Mouse (Mus musculus): ENCODE data around the gene Arhgef3.

Arhgef3 gene

DNA sequence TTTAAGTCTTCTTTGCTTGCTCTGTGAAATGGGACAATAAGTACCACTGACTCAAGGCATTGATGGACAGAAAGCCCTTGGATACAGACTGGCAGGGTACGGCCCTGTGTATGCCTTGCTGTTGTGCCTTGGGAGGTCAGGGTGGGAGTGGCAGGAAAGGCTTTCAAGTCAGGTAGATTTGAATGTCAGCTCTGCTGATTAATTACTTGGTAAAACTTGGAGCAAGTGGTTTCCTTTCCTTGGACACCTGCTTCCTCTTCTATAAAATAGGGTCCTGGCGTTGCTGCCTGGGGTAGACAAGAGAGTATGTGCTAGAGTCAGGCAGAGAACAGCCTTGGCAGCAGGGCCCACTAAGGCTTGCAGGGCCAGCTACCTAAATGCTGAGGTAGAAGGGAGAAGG lies 233.4 kb downstream of the Arhgef3 start:
- DNase-seq (ENCODE audit: low read depth), result peak; percentile 51

DNA sequence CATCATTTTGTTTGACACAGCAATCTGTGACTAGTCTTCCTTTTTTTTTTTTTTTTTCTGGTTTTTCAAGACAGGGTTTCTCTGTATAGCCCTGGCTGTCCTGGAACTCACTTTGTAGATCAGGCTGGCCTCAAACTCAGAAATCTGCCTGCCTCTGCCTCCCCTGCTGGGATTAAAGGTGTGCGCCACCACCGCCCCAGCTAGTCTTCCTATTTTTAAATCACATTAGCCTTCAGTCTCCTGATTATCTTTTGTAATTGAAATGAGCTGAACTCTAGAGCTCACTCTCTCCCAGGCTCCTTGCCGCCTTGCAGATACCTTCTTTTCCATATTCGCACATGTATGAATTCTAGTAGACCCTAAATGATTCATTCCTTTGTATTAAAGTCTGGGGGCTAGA lies 234.0 kb downstream of the Arhgef3 start:
- DNase-seq (ENCODE audit: low read depth), result no peak

- DNase-seq (ENCODE audit: low read depth), result no peak
These were observed 234.4 kb downstream of the Arhgef3 start for GRCm38 (mm10) chr14:27349120-27349519.

- DNase-seq (ENCODE audit: low read depth), result no peak
These were observed 235.4 kb downstream of the Arhgef3 start for GRCm38 (mm10) chr14:27349828-27350729.

GRCm38 (mm10) chr14:27351051-27351475 lies 236.4 kb downstream of the Arhgef3 start:
- DNase-seq (ENCODE audit: low read depth), result peak; percentile 31

DNA sequence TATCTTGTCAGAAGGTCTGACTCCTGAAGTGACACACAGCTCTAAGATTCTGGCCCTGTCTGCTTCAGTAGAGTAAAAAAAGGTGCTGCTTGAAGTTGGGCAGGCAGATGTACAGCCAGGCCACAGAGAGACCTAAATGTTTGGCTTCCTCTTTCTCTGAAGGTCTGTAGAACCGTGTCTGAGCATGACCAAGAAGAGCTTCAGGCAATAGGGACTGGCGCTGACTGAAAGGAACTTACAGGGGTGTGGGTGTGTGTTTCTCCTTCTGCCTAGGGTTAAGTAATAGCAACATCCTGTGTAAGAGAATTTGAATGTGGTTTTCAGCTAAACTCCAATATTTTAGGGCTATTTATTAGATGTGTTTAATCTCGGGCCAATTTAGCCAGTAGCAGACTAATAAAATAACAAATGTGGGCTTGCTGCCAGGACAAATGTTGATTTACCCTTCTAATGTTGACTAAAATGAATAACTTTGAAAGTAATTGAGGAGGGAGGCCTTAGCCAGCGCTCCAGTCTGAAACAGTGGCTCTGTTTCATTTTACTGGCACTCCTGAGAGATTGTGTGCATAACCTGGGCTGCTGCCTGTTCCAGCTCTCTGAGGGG lies 236.9 kb downstream of the Arhgef3 start:
- peak; percentile 84 for DNase-seq (ENCODE audit: low read depth)

DNA sequence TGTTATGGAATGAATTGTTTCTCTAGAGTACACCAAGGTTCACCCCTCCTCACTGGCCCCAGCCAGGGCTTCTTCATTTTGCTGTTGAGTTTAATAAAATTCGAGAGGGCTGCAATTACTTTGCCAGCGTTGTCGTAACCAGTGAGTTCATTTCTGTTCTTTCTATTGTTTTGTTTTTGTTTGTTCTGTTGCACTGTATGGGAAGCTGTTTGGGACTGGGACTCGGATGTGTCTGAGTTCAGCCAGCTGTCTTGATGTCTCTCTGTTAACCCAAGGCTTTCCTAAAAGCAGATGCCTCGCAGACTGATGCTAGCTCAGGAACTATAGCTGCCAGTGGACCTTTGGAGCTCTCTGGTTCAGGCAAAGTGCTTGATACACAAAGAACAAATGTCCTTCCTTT lies 237.8 kb downstream of the Arhgef3 start:
- DNase-seq (ENCODE audit: low read depth), result no peak

- peak; percentile 65 for DNase-seq (ENCODE audit: low read depth)
These were observed 240.5 kb downstream of the Arhgef3 start for GRCm38 (mm10) chr14:27355151-27355550.

DNA sequence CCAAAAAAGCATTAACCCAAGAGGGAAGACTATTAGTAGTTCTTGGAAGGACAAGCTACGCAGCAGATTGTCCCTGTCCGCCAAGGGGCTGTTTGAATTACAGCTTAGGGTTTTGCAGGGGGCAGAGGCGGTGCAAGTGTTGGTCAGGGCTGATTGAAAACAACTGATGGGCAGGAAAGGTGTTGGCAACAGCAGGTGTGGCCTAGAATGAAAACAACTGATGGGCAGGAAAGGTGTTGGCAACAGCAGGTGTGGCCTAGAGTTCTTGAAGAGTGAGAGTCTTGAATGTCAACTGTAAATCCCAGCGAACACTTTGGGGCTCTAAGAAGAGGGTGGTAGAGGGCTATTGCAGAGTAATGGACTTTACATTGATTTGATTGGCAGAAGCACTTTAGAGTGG lies 241.2 kb downstream of the Arhgef3 start:
- no peak for DNase-seq (ENCODE audit: low read depth)

DNA sequence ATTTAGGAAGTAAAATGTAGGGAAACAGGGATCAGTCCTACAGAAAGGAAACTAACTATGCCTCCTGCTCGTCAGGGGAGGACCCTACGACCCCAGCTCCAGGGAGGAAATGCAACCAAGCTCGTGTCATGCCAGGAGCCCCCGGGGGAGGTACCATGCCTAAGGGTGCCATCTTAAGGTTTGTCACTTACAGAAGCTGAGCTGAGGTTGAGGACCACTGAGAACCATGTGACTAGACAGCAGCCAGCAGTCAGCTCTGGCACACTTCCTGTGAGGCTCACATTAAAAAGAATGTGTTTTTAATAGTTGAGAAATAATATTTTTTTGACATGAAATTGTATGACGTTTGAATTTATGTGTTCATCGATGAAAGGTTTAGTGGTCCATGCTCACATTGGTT lies 242.4 kb downstream of the Arhgef3 start:
- DNase-seq (ENCODE audit: low read depth), result no peak

- no peak for DNase-seq (ENCODE audit: low read depth)
These were observed 243.5 kb downstream of the Arhgef3 start for GRCm38 (mm10) chr14:27358202-27358601.

GRCm38 (mm10) chr14:27360849-27361248 lies 246.2 kb downstream of the Arhgef3 start:
- no peak for DNase-seq (ENCODE audit: low read depth)

DNA sequence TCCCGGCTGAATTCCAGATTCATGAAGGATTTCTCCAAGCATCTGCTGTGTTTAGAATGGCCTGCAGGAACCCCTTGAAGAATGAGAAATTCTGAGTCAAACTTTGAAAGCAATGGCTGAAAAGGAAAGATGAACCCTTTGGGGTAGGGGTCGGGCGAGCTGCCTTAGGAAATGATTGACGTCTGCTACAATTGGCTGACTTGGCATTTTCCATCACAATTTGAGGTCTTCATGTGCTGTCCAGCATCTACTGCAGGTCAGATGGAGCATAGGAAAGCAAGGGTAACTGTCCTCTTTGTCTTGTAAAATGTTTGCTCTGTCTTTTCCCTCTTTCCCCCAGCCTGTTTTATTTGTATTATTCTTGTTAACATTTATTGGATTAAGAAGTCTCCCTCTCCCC lies 246.8 kb downstream of the Arhgef3 start:
- no peak for DNase-seq (ENCODE audit: low read depth)

DNA sequence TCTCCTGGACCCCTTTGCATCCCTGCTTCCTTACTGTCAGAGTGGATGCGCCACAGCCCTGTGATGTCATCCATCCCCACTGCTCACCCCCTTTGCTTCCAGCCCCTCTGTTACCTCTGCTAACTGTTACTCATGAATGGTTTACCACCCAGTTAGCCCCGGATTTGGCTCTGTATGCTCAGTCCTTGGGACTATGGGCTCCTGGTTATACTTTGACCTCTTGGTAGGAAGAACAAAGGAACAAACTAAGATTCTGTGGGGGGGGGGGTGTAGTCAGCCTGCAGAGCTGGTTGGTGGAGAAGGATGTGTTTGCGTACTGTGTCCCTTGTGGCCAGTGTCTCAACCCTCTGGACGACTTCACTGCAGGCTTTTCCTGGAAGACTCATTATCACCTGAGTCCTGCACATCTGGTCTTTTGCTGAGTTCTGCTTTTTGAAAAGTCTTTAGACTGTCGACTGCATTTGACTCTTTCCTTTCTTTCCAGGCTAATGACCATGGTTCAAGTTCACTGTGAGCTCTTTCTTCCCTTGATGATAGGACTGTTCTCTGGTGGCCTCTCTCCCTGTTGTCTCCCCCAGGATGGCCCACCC lies 250.1 kb downstream of the Arhgef3 start:
- no peak for DNase-seq (ENCODE audit: low read depth)

DNA sequence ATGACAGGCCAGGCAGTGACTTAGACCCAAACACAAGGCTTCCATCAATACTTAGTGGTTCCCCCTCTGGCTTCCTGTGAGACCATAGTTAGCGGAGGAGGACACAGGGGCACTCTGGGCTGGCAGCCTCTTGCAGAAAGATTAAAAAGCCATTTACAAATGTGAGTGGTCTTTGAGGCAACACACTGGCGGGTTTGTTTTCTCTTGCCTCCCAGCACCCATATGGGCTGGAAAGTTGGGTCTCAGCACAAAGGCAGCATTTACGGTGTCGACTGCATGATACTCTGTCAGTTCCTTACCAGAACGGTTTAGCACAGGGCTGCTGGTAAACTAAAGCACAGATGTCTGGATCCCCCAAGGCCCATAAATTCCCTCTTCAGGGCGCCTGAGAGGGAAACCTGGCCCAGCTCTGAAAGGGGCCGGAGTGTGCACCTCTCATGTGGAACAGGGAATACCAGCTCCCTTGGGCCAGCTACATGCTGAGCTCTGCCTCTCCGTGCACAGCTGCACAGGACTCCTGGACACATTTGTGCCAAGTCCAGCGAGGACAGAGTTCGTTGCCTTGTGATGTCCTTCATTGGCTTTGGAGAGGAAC lies 252.5 kb downstream of the Arhgef3 start:
- no peak for DNase-seq (ENCODE audit: low read depth)

GRCm38 (mm10) chr14:27368619-27369018 lies 253.9 kb downstream of the Arhgef3 start:
- peak; percentile 37 for DNase-seq (ENCODE audit: low read depth)

DNA sequence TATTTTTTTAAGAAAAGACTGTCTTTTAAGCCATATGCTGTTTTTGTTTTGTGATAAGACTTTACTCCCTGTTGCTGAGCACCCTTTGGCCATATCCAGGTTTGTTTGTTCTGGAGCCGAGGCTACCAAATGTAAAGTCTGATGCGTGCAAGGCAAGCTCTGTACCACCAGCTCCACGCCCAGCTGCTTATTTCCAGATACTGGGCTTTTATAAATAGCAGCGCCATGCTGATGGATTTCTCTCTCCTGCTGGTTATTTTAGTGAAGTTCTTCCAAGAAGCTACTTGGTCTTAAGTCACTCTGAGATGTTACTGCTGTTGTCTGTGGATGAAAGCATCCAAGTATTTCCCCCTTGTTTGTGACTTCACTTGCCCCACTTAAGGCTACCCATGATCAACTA lies 254.8 kb downstream of the Arhgef3 start:
- no peak for DNase-seq (ENCODE audit: low read depth)

- no peak for DNase-seq (ENCODE audit: low read depth)
These were observed 257.0 kb downstream of the Arhgef3 start for GRCm38 (mm10) chr14:27371669-27372076.

DNA sequence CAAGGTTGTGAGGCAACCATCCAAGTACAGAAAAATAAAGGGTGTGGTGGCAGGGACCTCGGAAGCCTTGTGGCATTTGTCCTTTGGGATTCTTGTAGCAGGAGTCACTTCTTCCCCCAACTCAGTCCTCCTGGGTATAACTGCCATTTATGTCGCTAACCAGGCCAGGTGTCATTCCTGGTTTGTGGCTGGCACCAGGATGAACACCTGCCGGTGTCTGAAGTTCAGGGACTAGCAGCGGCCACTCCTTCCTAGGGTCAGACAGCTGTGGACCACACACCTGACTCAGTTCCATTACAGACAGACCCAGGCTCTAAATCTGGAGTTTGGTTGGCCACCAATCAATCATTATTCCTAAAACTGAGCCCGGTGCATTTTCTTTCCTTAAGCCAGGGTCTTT lies 258.8 kb downstream of the Arhgef3 start:
- DNase-seq (ENCODE audit: low read depth), result no peak

- DNase-seq (ENCODE audit: low read depth), result peak; percentile 78
These were observed 261.5 kb downstream of the Arhgef3 start for GRCm38 (mm10) chr14:27376115-27376648.

DNA sequence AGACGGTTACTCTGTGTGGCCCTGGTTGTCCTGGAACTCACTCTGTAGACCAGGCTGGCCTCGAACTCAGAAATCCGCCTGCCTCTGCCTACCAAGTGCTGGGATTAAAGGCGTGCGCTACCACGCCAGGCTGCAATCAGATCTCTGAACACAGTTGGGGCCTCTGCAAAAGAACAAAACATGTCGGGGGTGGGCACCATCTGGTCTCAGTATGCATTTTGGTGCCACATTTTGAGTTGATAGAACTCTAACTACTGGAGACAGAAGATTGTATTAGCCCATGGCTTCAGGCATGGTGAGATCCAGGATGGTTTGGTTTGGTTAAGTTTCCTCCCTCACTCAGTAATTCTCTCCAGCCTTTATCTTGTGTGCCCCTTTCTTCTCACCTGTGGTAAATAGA lies 264.0 kb downstream of the Arhgef3 start:
- DNase-seq (ENCODE audit: low read depth), result no peak

- DNase-seq (ENCODE audit: low read depth), result peak; percentile 9
These were observed 264.7 kb downstream of the Arhgef3 start for GRCm38 (mm10) chr14:27379404-27379803.
